Mouse (Mus musculus): ENCODE results near the gene Rexo4. TPM values are rescaled to one million over a fixed set of nuclear protein-coding genes. Genes with fewer than 3 reads are reported as not detected.

Gene Rexo4
- polyA plus RNA-seq, 1 experiment from 2014 or later: 77.4 TPM

- WGBS (ENCODE audit: missing documents): 83% methylated on average over 4 of the region's 4 CpGs
- H3K79me2 ChIP-seq (ENCODE audit: inconsistent target): peaks cover 39% of the 10 kb centered on the region
- no peak overlapping the region for H3K27ac ChIP-seq
- peaks cover 46% of the 10 kb centered on the region for H3K36me3 ChIP-seq (ENCODE audit: inconsistent target)
- H3K4me3 ChIP-seq (ENCODE audit: inconsistent target): no peak overlapping the region
These were observed 3.4 kb downstream of the Rexo4 start for GRCm38 (mm10) chr2:26960756-26961155.

- peaks cover 22% of the 10 kb centered on the region for H3K79me2 ChIP-seq (ENCODE audit: inconsistent target)
- no peak overlapping the region for H3K27ac ChIP-seq
- no peak overlapping the region for H3K4me3 ChIP-seq (ENCODE audit: inconsistent target)
- peaks cover 77% of the 10 kb centered on the region for H3K36me3 ChIP-seq (ENCODE audit: inconsistent target)
- WGBS (ENCODE audit: missing documents): 96% methylated on average over 2 of the region's 2 CpGs
These were observed 6.7 kb downstream of the Rexo4 start for GRCm38 (mm10) chr2:26957488-26957859.

- H3K27ac ChIP-seq: no peak overlapping the region
- H3K36me3 ChIP-seq (ENCODE audit: inconsistent target): peaks cover 82% of the 10 kb centered on the region
- H3K79me2 ChIP-seq (ENCODE audit: inconsistent target): peaks cover 17% of the 10 kb centered on the region
- H3K4me3 ChIP-seq (ENCODE audit: inconsistent target): no peak overlapping the region
- 95% methylated on average over 12 of the region's 12 CpGs for WGBS (ENCODE audit: missing documents)
These were observed 7.2 kb downstream of the Rexo4 start for GRCm38 (mm10) chr2:26956811-26957487.

- no peak overlapping the region for H3K4me3 ChIP-seq (ENCODE audit: inconsistent target)
These were observed 9.3 kb downstream of the Rexo4 start for GRCm38 (mm10) chr2:26954735-26955395.

GRCm38 (mm10) chr2:26952866-26953265, 11.3 kb downstream of the Rexo4 start:
- 90% methylated on average over 8 of the region's 8 CpGs for WGBS (ENCODE audit: missing documents)
- peaks cover 65% of the 10 kb centered on the region for H3K36me3 ChIP-seq (ENCODE audit: inconsistent target)
- H3K79me2 ChIP-seq (ENCODE audit: inconsistent target): no peaks in the 10 kb centered on the region
- H3K27ac ChIP-seq: no peak overlapping the region
- H3K4me3 ChIP-seq (ENCODE audit: inconsistent target): no peak overlapping the region

More at GRCm38 (mm10) chr2:26954735-26955395, 9.3 kb downstream of the Rexo4 start:
- Histone ChIP-seq H3K27ac (no peak overlapping the region), H3K79me2 (ENCODE audit: inconsistent target) (no peaks in the 10 kb centered on the region), H3K36me3 (ENCODE audit: inconsistent target) (peaks cover 79% of the 10 kb centered on the region)
- WGBS (ENCODE audit: missing documents): 100% methylated on average over 2 of the region's 2 CpGs

- 91% methylated on average over 4 of the region's 4 CpGs for WGBS (ENCODE audit: missing documents)
- H3K27ac ChIP-seq: no peak overlapping the region
These were observed 12.0 kb downstream of the Rexo4 start for GRCm38 (mm10) chr2:26952193-26952592.

GRCm38 (mm10) chr2:26951346-26951905, 12.8 kb downstream of the Rexo4 start:
- Histone ChIP-seq H3K27ac (no peak overlapping the region), H3K4me3 (ENCODE audit: inconsistent target) (no peak overlapping the region), H3K79me2 (ENCODE audit: inconsistent target) (no peaks in the 10 kb centered on the region), H3K36me3 (ENCODE audit: inconsistent target) (peaks cover 50% of the 10 kb centered on the region)
- 94% methylated on average over 8 of the region's 8 CpGs for WGBS (ENCODE audit: missing documents)

More at GRCm38 (mm10) chr2:26952193-26952592, 12.0 kb downstream of the Rexo4 start:
- Histone ChIP-seq H3K36me3 (ENCODE audit: inconsistent target) (peaks cover 58% of the 10 kb centered on the region), H3K4me3 (ENCODE audit: inconsistent target) (no peak overlapping the region), H3K79me2 (ENCODE audit: inconsistent target) (no peaks in the 10 kb centered on the region)

GRCm38 (mm10) chr2:26950411-26950810, 13.8 kb downstream of the Rexo4 start:
- H3K79me2 ChIP-seq (ENCODE audit: inconsistent target): no peaks in the 10 kb centered on the region
- no peak overlapping the region for H3K4me3 ChIP-seq (ENCODE audit: inconsistent target)
- H3K27ac ChIP-seq: no peak overlapping the region
- H3K36me3 ChIP-seq (ENCODE audit: inconsistent target): peaks cover 40% of the 10 kb centered on the region
- whole genome bisulfite sequencing (ENCODE audit: missing documents): 100% methylated on average over 2 of the region's 2 CpGs

- Histone ChIP-seq H3K4me3 (ENCODE audit: inconsistent target) (no peak overlapping the region), H3K36me3 (ENCODE audit: inconsistent target) (no peaks in the 10 kb centered on the region), H3K79me2 (ENCODE audit: inconsistent target) (no peaks in the 10 kb centered on the region), H3K27ac (no peak overlapping the region)
- WGBS (ENCODE audit: missing documents): 76% methylated on average over 3 of the region's 3 CpGs
These were observed 20.9 kb downstream of the Rexo4 start for GRCm38 (mm10) chr2:26943253-26943652.

GRCm38 (mm10) chr2:26941539-26941938, 22.6 kb downstream of the Rexo4 start:
- no peak overlapping the region for H3K4me3 ChIP-seq (ENCODE audit: inconsistent target)
- H3K79me2 ChIP-seq (ENCODE audit: inconsistent target): no peaks in the 10 kb centered on the region
- peak overlapping the region; percentile 25 for H3K27ac ChIP-seq
- no peaks in the 10 kb centered on the region for H3K36me3 ChIP-seq (ENCODE audit: inconsistent target)
- WGBS (ENCODE audit: missing documents): 8% methylated on average over 5 of the region's 5 CpGs

GRCm38 (mm10) chr2:26936425-26936824, 27.8 kb downstream of the Rexo4 start:
- peaks cover 15% of the 10 kb centered on the region for H3K79me2 ChIP-seq (ENCODE audit: inconsistent target)
- H3K27ac ChIP-seq: no peak overlapping the region
- no peaks in the 10 kb centered on the region for H3K36me3 ChIP-seq (ENCODE audit: inconsistent target)
- WGBS (ENCODE audit: missing documents): 14% methylated on average over 1 of the region's 1 CpGs
- H3K4me3 ChIP-seq (ENCODE audit: inconsistent target): no peak overlapping the region

- WGBS (ENCODE audit: missing documents): 18% methylated on average over 2 of the region's 2 CpGs
- Histone ChIP-seq H3K4me3 (ENCODE audit: inconsistent target) (no peak overlapping the region), H3K27ac (no peak overlapping the region), H3K79me2 (ENCODE audit: inconsistent target) (peaks cover 26% of the 10 kb centered on the region), H3K36me3 (ENCODE audit: inconsistent target) (no peaks in the 10 kb centered on the region)
These were observed 28.9 kb downstream of the Rexo4 start for GRCm38 (mm10) chr2:26935286-26935685.

- Histone ChIP-seq H3K36me3 (ENCODE audit: inconsistent target) (0 out of 2 replicates have a peak, but pooled peaks cover 5% of the 10 kb centered on the region), H3K27ac (peak within 1 kb of the TSS; percentile 70), H3K79me2 (ENCODE audit: inconsistent target) (peaks cover 44% of the 10 kb centered on the region), H3K4me3 (ENCODE audit: inconsistent target) (peak within 1 kb of the TSS; percentile 90)
- WGBS (ENCODE audit: missing documents): 3% methylated on average over 67 of the region's 70 CpGs
These were observed 30.7 kb downstream of the Rexo4 start, which contains the start of the genes Surf4 and Stkld1 for GRCm38 (mm10) chr2:26933304-26934055. Gene Surf4, minus strand, starts transcription at chr2:26933928. Gene Stkld1, plus strand, starts transcription at chr2:26934047.

GRCm38 (mm10) chr2:26932473-26933303, 31.5 kb downstream of the Rexo4 start:
- Histone ChIP-seq H3K4me3 (ENCODE audit: inconsistent target) (peak overlapping the region; percentile 90), H3K27ac (peak overlapping the region; percentile 70), H3K79me2 (ENCODE audit: inconsistent target) (peaks cover 52% of the 10 kb centered on the region), H3K36me3 (ENCODE audit: inconsistent target) (0 out of 2 replicates have a peak, but pooled peaks cover 5% of the 10 kb centered on the region)
- 0% methylated on average over 47 of the region's 49 CpGs for WGBS (ENCODE audit: missing documents)
